ENCODE assay signal across 15 mouse cellular contexts in genomic region chr7:46999983-47000643, GRCm38 (mm10). TPM values are rescaled to one million over a fixed set of nuclear protein-coding genes. Genes with fewer than 3 reads are reported as not detected.
A peak's percentile ranks its signal among the peaks of the same experiment; 100 is the strongest.
DNase-seq lines count a peak whose midpoint lies in the region; ATAC-seq and TF ChIP-seq lines count a peak whose summit lies in the region.
"Had no signal": no experiment of that assay in that cellular context is flagged by ENCODE, and none has a peak within 500 bp of the region (broad histone marks: within the 10 kb centered on the region; RNA-seq: fewer than 3 reads in every experiment).

No protein-coding gene starts in this region.

- no peak overlapping the region for H3K4me2 ChIP-seq in heart, embryonic 13.5 days
- no peak overlapping the region for H3K4me2 ChIP-seq in lung, embryonic 14.5 days
- H3K4me2 ChIP-seq in intestine, postnatal 0 days (replicated peaks; ENCODE audit: low read depth), result no peak overlapping the region; the same call in 1 of the 2 replicates
- no peak overlapping the region for H3K4me2 ChIP-seq in stomach, embryonic 15.5 days
- H3K4me2 ChIP-seq: midbrain, embryonic 12.5 days had no signal

- TF ChIP-seq CTCF in lung, embryonic 14.5 days (IDR thresholded peaks at IDR 0.05; ENCODE audit: low read depth), result no peak
- no peak for TF ChIP-seq CTCF in intestine, postnatal 0 days (IDR thresholded peaks at IDR 0.05; ENCODE audit: low read depth)

- WGBS in heart, embryonic 13.5 days, result 78% methylated on average over 8 of the region's 8 CpGs
- WGBS in lung, embryonic 14.5 days, result 67% methylated on average over 8 of the region's 8 CpGs
- WGBS in intestine, postnatal 0 days, result 25% methylated on average over 8 of the region's 8 CpGs
- WGBS in stomach, embryonic 15.5 days, result 53% methylated on average over 8 of the region's 8 CpGs

- no peak for DNase-seq in heart, postnatal 4 days
- DNase-seq in lung, embryonic 14.5 days, result no peak
- no peak for DNase-seq in lung, adult 18-20 months
- no peak for DNase-seq in frontal cortex, adult 2 months (ENCODE audit: extremely low spot score in 1 of 2, low spot score in 1 of 2)
- DNase-seq: embryo, embryonic 11 days; heart, adult 2 months; thymus, adult 18-20 months had no signal

- peaks cover 42% of the 10 kb centered on the region for H3K36me3 ChIP-seq in heart, embryonic 13.5 days
- peaks cover 45% of the 10 kb centered on the region for H3K36me3 ChIP-seq in lung, embryonic 14.5 days (ENCODE audit: insufficient read depth)
- H3K36me3 ChIP-seq in intestine, postnatal 0 days (ENCODE audit: control insufficient read depth, insufficient read depth), result peaks cover 36% of the 10 kb centered on the region
- H3K36me3 ChIP-seq in stomach, embryonic 15.5 days, result peaks cover 23% of the 10 kb centered on the region

- no peaks in the 10 kb centered on the region for H3K9me3 ChIP-seq in heart, embryonic 13.5 days
- no peaks in the 10 kb centered on the region for H3K9me3 ChIP-seq in lung, embryonic 14.5 days (ENCODE audit: low read depth, low read length)
- H3K9me3 ChIP-seq in intestine, postnatal 0 days (ENCODE audit: control insufficient read depth), result no peaks in the 10 kb centered on the region
- H3K9me3 ChIP-seq in stomach, embryonic 15.5 days, result no peaks in the 10 kb centered on the region
- H3K9me3 ChIP-seq: midbrain, embryonic 12.5 days had no signal

- H3K27ac ChIP-seq in heart, embryonic 13.5 days (replicated peaks), result no peak overlapping the region
- peak overlapping the region; percentile 60 for H3K27ac ChIP-seq in lung, embryonic 14.5 days (ENCODE audit: low read depth)
- no peak overlapping the region for H3K27ac ChIP-seq in intestine, postnatal 0 days (ENCODE audit: low read depth, low read length)
- H3K27ac ChIP-seq in stomach, embryonic 15.5 days, result peak overlapping the region; percentile 31; the same call in 1 of the 2 replicates
- H3K27ac ChIP-seq: midbrain, embryonic 12.5 days had no signal

- peaks cover 66% of the 10 kb centered on the region for H3K4me1 ChIP-seq in heart, embryonic 13.5 days
- peaks cover 19% of the 10 kb centered on the region for H3K4me1 ChIP-seq in lung, embryonic 14.5 days (ENCODE audit: insufficient read depth)
- peaks cover 11% of the 10 kb centered on the region; the same call in 1 of the 2 replicates for H3K4me1 ChIP-seq in intestine, postnatal 0 days (replicated peaks; ENCODE audit: control insufficient read depth, insufficient read depth, low read length)
- H3K4me1 ChIP-seq in stomach, embryonic 15.5 days, result peaks cover 26% of the 10 kb centered on the region

- ATAC-seq in heart, embryonic 13.5 days (ENCODE audit: extremely low read depth, insufficient number of reproducible peaks, low FRiP score, low TSS enrichment), result no peak
- ATAC-seq in lung, embryonic 14.5 days (ENCODE audit: insufficient read depth), result no peak
- ATAC-seq in intestine, postnatal 0 days, result no peak
- ATAC-seq in stomach, embryonic 15.5 days (ENCODE audit: insufficient read depth, low FRiP score, low read depth), result 0 out of 2 replicates have a peak, but pooled peaks have one; percentile 44
- ATAC-seq in monocyte, adult 5-6 weeks (replicated peaks; ENCODE audit: insufficient number of reproducible peaks, low FRiP score, low TSS enrichment, poor library complexity, severe bottlenecking), result no peak

- H3K27me3 ChIP-seq in heart, embryonic 13.5 days (replicated peaks), result no peaks in the 10 kb centered on the region
- H3K27me3 ChIP-seq in lung, embryonic 14.5 days (ENCODE audit: insufficient read depth, low read length), result no peaks in the 10 kb centered on the region
- H3K27me3 ChIP-seq in intestine, postnatal 0 days (replicated peaks; ENCODE audit: control insufficient read depth, insufficient read depth, low read length), result no peaks in the 10 kb centered on the region
- H3K27me3 ChIP-seq in stomach, embryonic 15.5 days (replicated peaks), result no peaks in the 10 kb centered on the region
- H3K27me3 ChIP-seq: midbrain, embryonic 12.5 days had no signal

- H3K9ac ChIP-seq in heart, embryonic 13.5 days, result 0 out of 2 replicates have a peak overlapping the region, but pooled peaks have one; percentile 44
- no peak overlapping the region; the same call in 1 of the 2 replicates for H3K9ac ChIP-seq in lung, embryonic 14.5 days
- 0 out of 2 replicates have a peak overlapping the region, but pooled peaks have one; percentile 22 for H3K9ac ChIP-seq in intestine, postnatal 0 days (ENCODE audit: low read depth, low read length)
- H3K9ac ChIP-seq in stomach, embryonic 15.5 days, result no peak overlapping the region
- H3K9ac ChIP-seq: midbrain, embryonic 12.5 days had no signal

- no peak overlapping the region for H3K4me3 ChIP-seq in heart, embryonic 13.5 days
- H3K4me3 ChIP-seq in lung, embryonic 14.5 days (ENCODE audit: low read depth, low read length), result no peak overlapping the region
- no peak overlapping the region for H3K4me3 ChIP-seq in intestine, postnatal 0 days (ENCODE audit: low read depth, low read length)
- no peak overlapping the region for H3K4me3 ChIP-seq in stomach, embryonic 15.5 days (replicated peaks)
- H3K4me3 ChIP-seq: heart, adult 2 months; midbrain, embryonic 12.5 days had no signal

RNA-seq across cellular contexts. Expression of gene Spty2d1, which starts 8.1 kb away (rescaled TPM):
- polyA plus RNA-seq in heart, embryonic 13.5 days (2015; fragmentation: Nextera tagmentation; extraction: Ambion mirVana), result 13.1 and 13.4 TPM in 2 replicates
- 10 to 100 TPM; 15.1 to 15.7 TPM for total RNA-seq in heart, postnatal 4 days (2021)
- 23.6 and 23.8 TPM in 2 replicates for polyA plus RNA-seq in lung, embryonic 14.5 days (2014; fragmentation: Nextera tagmentation; extraction: Ambion mirVana)
- 8.0 and 10.3 TPM in 2 replicates for polyA plus RNA-seq in intestine, postnatal 0 days (2015; fragmentation: Nextera tagmentation; extraction: Ambion mirVana)
- polyA plus RNA-seq in stomach, embryonic 15.5 days (2015; fragmentation: Nextera tagmentation; extraction: Ambion mirVana), result 19.3 and 19.7 TPM in 2 replicates
- 84.5 to 99.8 TPM (median 97.7 TPM) in 3 replicates for total RNA-seq in monocyte, adult 5-6 weeks (2017)
- polyA plus RNA-seq in frontal cortex, adult 2 months (2012; rRNA removed), result 8.9 and 9.7 TPM in 2 replicates

RNA-seq across cellular contexts. Expression of gene Gm9999, which starts 16.7 kb away (rescaled TPM):
- polyA plus RNA-seq in heart, embryonic 13.5 days (2015; fragmentation: Nextera tagmentation; extraction: Ambion mirVana), result not detected in 2 replicates
- total RNA-seq in heart, postnatal 4 days (2021), result not detected
- polyA plus RNA-seq in lung, embryonic 14.5 days (2014; fragmentation: Nextera tagmentation; extraction: Ambion mirVana), result not detected in 2 replicates
- polyA plus RNA-seq in intestine, postnatal 0 days (2015; fragmentation: Nextera tagmentation; extraction: Ambion mirVana), result not detected in 2 replicates
- not detected in 2 replicates for polyA plus RNA-seq in stomach, embryonic 15.5 days (2015; fragmentation: Nextera tagmentation; extraction: Ambion mirVana)
- total RNA-seq in monocyte, adult 5-6 weeks (2017), result not detected in 3 replicates
- polyA plus RNA-seq in frontal cortex, adult 2 months (2012; rRNA removed), result not detected in 2 replicates
- total RNA-seq: adrenal gland, postnatal 14 days; heart, adult 2 months had no signal
- polyA plus RNA-seq: heart, adult 2 months; hindbrain, embryonic 16.5 days; liver, embryonic 16.5 days; midbrain, embryonic 12.5 days had no signal

RNA-seq across cellular contexts. Expression of gene Uevld, which starts 41.8 kb away (rescaled TPM):
- 7.5 and 8.0 TPM in 2 replicates for polyA plus RNA-seq in heart, embryonic 13.5 days (2015; fragmentation: Nextera tagmentation; extraction: Ambion mirVana)
- 10 to 100 TPM; 14.9 to 16.8 TPM for total RNA-seq in heart, postnatal 4 days (2021)
- 14.9 TPM in 2 replicates for polyA plus RNA-seq in lung, embryonic 14.5 days (2014; fragmentation: Nextera tagmentation; extraction: Ambion mirVana)
- polyA plus RNA-seq in intestine, postnatal 0 days (2015; fragmentation: Nextera tagmentation; extraction: Ambion mirVana), result 4.2 and 4.9 TPM in 2 replicates
- 10.0 and 10.9 TPM in 2 replicates for polyA plus RNA-seq in stomach, embryonic 15.5 days (2015; fragmentation: Nextera tagmentation; extraction: Ambion mirVana)
- 4.8 to 9.9 TPM (median 6.4 TPM) in 3 replicates for total RNA-seq in monocyte, adult 5-6 weeks (2017)
- 6.3 and 7.7 TPM in 2 replicates for polyA plus RNA-seq in frontal cortex, adult 2 months (2012; rRNA removed)

RNA-seq across cellular contexts. Expression of gene Tmem86a, which starts 50.3 kb away (rescaled TPM):
- 22.5 and 25.1 TPM in 2 replicates for polyA plus RNA-seq in heart, embryonic 13.5 days (2015; fragmentation: Nextera tagmentation; extraction: Ambion mirVana)
- 10 to 100 TPM; 16.9 to 23.8 TPM for total RNA-seq in heart, postnatal 4 days (2021)
- polyA plus RNA-seq in lung, embryonic 14.5 days (2014; fragmentation: Nextera tagmentation; extraction: Ambion mirVana), result 31.9 and 32.1 TPM in 2 replicates
- polyA plus RNA-seq in intestine, postnatal 0 days (2015; fragmentation: Nextera tagmentation; extraction: Ambion mirVana), result 43.8 and 48.0 TPM in 2 replicates
- 29.8 and 33.5 TPM in 2 replicates for polyA plus RNA-seq in stomach, embryonic 15.5 days (2015; fragmentation: Nextera tagmentation; extraction: Ambion mirVana)
- total RNA-seq in monocyte, adult 5-6 weeks (2017), result 3.2 to 7.5 TPM (median 4.8 TPM) in 3 replicates
- polyA plus RNA-seq in frontal cortex, adult 2 months (2012; rRNA removed), result 22.4 and 24.0 TPM in 2 replicates

Comparison
In these comparisons a context has a peak if more than half of its experiments do, and no peak if none do; other contexts are left out.
1. H3K27ac ChIP-seq: peak in lung, embryonic 14.5 days (single experiment) and stomach, embryonic 15.5 days (single experiment); none in heart, embryonic 13.5 days (single experiment) and intestine, postnatal 0 days (single experiment).
2. H3K9ac ChIP-seq: peak in heart, embryonic 13.5 days (single experiment) and intestine, postnatal 0 days (single experiment); none in lung, embryonic 14.5 days (single experiment) and stomach, embryonic 15.5 days (single experiment).